Mouse (Mus musculus): ENCODE results near the gene Fut11.

The Fut11 gene

DNA sequence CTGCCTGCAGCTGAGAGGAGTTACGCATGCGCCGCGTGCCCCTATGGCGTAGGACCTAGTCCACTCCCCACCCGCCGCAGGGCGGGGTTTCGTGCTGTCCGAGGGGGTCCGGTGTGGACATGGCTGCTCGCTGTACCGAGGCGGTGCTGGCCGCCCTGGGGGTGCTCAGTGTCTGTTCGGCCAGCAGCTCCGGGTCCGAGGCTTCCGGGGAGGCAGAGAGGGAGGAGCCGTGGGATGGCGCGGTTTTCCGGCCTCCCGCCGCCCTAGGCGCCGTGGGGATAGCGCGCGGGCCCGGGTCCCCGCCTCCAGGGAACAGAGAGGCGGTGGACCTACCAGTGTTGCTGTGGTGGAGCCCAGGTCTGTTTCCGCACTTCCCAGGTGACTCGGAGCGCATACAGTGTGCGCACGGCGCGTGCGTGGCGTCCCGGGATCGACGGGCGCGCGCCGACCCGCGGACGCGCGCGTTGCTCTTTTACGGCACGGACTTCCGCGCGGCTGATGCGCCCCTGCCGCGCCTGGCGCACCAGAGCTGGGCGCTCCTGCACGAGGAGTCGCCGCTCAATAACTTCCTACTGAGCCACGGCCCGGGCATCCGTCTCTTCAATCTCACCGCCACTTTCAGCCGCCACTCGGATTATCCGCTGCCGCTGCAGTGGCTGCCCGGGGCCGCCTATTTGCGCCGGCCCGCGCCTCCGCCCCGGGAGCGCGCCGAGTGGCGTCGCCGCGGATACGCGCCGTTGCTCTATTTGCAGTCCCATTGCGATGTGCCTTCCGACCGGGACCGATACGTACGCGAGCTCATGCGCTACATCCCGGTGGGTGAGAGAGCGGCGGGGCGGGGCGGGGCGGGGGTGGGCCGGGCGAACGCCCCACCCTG is at the start of gene Fut11:
Gene Fut11 (plus strand): TSS at position 85 of the 877 bp plus-strand sequence.
- peak; percentile 91 to 92 for DNase-seq

DNA sequence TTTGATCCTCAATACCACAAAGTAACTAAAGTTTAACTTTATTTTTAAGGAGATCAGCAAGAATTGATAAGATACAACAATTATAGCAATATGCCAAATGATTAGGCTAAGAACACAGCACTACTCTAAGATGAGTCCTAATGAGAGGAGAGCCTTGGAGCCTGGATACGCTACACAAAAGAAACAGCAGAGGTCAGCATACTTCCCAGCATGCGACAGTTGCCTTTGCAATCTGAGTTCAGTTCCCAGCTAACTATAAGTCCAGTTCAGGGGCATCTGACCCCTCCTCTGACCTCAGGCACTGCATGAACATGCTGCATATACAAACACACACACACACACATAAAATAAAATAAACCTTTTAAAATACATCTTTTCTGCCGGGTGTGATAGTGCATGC is 49.2 kb upstream of the Fut11 start:
- DNase-seq, result no peak

GRCm38 (mm10) chr14:20646381-20646780 is 48.4 kb upstream of the Fut11 start:
- DNase-seq, result no peak

GRCm38 (mm10) chr14:20651000-20651399 is 43.8 kb upstream of the Fut11 start:
- DNase-seq, result no peak

DNA sequence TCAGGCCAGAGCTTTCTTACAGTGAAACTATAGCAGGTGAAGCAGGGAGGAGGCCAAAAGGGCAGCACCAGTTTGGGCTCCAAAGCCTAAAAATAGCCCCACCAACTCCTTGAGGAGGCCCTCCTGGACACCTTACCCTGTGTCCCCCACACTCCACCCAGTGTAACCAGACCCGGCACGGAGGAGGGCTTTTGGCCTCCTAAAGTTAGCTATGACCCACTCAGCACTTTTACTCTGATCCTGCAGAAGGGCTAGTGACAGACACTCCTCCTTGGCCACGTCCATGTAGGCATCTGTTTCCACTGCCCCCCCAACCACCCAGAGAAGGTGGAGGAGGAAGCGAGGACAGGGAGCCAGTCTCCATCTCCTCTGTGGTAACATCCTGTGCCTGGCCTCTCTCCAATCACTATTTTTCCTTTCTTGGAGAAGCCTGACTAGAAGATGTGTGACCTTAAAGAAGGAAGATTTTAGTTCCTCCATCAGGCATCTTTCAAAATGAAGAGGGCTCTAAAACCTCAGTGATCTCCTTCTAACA is 43.0 kb upstream of the Fut11 start:
- no peak for DNase-seq

- no peak for DNase-seq
These were observed 39.9 kb upstream of the Fut11 start for GRCm38 (mm10) chr14:20654690-20655421.

DNA sequence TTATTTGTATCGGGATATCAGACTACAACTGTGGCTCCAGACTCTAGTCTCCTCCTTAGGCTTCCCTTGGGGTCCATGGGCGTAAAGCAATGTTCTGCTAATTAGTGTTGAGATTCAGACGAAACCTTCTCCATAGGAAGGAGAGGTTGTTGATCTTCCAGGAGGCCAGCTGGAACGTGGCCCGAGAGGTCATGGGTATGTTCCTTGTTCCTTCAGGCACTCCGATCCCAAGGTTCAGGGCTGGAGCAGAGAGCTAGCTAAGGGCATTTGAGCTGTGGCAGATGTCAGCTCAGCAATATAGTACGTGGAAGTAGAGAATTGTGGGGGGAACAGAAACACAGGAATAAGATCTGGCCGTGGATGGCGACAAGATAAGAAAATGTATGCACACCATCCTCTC is 39.0 kb upstream of the Fut11 start:
- DNase-seq, result no peak

- DNase-seq, result no peak
These were observed 38.4 kb upstream of the Fut11 start, which contains the start of gene Myoz1 for GRCm38 (mm10) chr14:20656361-20656760. TSS of gene Myoz1 (minus strand) at chr14:20656540.

DNA sequence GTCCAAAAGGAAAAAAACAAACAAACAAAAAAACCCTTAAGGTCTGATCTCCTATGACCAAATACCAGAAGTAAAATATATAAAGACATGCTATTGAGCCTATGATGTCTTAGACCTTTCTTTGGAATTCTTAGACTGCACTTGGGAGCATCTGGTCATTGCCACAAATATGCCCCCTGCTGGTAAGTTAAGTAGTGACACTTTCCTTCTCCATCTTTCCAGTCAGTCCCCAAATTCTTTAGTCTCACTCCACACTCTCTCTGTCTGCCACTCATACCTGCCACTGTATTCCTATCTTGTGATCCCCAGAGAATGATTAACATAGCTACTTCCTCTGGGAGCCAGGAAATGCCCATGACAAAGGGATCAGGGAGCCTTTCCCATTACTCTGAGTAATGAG is 36.4 kb upstream of the Fut11 start:
- DNase-seq, result peak; percentile 41 to 50

GRCm38 (mm10) chr14:20658902-20659301 is 35.9 kb upstream of the Fut11 start:
- no peak for DNase-seq

- DNase-seq, result no peak
These were observed 35.1 kb upstream of the Fut11 start for GRCm38 (mm10) chr14:20659687-20660086.

GRCm38 (mm10) chr14:20660827-20661660 is 33.7 kb upstream of the Fut11 start:
- DNase-seq, result peak; percentile 95 to 99

- peak; percentile 23 to 34 for DNase-seq
These were observed 33.0 kb upstream of the Fut11 start for GRCm38 (mm10) chr14:20661661-20662331.

GRCm38 (mm10) chr14:20662740-20663139 is 32.0 kb upstream of the Fut11 start:
- no peak for DNase-seq

GRCm38 (mm10) chr14:20663601-20664000 is 31.2 kb upstream of the Fut11 start:
- DNase-seq, result no peak

GRCm38 (mm10) chr14:20664436-20664835 is 30.3 kb upstream of the Fut11 start:
- DNase-seq, result no peak

- no peak for DNase-seq
These were observed 27.3 kb upstream of the Fut11 start for GRCm38 (mm10) chr14:20667469-20667868.

GRCm38 (mm10) chr14:20668154-20668810 is 26.5 kb upstream of the Fut11 start, which contains the start of gene Synpo2l:
TSS of gene Synpo2l (minus strand) at chr14:20668354.
- DNase-seq, result no peak

DNA sequence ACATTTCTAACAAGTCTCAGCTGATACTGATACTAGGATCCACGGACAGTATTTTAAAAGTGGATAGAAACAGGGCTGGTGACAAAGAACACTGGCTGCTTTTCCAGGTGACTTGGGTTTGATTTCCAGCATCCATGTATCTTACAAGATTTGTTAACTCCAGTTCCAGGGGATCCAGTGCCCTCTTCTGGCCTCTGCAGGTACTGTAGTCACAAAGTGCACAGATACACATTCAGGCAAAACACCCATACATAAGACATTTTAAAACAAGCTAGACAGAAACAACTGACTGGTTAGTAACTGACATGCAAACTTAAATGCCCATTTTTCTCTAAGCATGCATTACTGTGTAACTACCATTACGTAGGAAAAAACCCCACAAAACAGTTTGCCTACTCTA is 21.8 kb upstream of the Fut11 start:
- peak in 1 of 2 experiments; percentile 41 for DNase-seq

DNA sequence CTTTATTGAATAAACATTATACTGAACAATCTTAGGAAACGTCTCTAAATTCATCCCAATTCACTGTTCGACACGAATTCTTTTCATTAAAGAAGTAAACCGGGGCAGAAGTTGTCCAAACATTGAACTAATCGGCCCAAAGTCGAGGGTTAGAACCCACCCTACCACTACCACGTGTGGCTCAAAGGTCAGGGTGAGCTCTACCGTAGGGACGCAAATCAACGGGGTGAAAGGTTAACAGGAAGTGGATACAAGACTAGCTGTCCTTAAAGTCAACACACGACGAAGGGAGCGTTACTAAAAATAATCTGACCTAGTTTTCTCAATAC is 21.1 kb upstream of the Fut11 start:
- DNase-seq, result peak in 1 of 2 experiments; percentile 64

GRCm38 (mm10) chr14:20674064-20674833 is 20.5 kb upstream of the Fut11 start, which contains the start of gene Sec24c:
TSS of gene Sec24c (plus strand) at chr14:20674308.
- DNase-seq, result peak; percentile 98 to 99
